Mouse (Mus musculus) lung, postnatal 36 days (tissue): ENCODE data around the gene Tmc7.

Experiments used
- DNase-seq: peaks from one replicate; pipeline ENCODE4 v3.0.0; 2022; ENCODE audit warnings: mixed read lengths

The Tmc7 gene

DNA sequence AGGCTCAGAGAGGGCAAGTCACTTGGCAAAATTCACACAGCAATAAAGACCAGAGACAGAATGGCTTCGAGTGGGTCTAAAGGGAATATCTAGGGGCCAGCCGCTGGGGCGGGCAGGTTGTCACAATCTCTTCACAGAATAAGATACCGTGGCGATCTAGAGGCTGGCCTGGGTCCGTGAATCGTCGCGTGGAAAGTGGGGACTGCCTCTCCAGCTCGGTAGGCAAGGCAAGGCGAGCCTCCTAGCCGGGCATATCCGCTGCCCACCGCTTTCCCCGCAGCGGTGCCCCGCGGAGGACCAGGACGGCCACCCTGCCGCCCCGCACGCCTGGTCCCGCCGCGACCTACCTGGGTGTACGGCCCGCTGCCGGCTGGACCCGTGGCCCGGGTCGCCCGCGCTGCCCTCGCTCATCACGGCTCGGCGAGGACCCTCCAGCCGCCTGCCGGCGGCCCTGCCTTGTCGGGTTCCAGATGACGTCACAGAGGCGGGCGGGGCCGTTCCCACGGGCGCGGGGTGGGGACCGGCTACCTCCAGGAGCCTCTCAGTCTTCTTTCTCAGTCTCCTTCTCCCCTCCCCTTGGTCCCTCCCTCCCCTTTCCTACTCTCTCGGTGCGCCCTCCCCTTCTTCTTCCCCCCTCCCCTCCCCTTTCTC is at the start of gene Tmc7:
Gene Tmc7, minus strand, starts transcription at position 480 of the 651 bp plus-strand sequence.
- peak; percentile 78 for DNase-seq

DNA sequence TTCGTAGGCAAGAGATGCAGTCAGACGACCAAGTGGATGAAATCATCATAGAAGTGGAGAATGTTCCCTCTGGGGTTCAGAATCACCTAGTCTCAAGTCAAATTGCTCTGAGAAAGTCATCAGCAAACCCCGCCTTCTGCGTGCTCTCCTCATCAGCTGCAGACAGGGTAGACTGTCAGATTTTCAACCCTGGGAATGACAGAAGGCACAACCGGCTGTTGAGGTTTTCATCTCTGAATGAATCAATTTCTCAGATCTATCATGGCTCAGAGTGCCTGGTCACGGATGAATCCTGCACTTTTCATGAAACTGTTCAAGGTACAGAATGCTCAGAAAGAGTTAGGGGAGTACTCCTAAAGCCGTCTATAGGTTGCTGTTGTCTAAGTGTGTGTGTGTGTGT is 49.4 kb upstream of the Tmc7 start:
- DNase-seq = no peak

DNA sequence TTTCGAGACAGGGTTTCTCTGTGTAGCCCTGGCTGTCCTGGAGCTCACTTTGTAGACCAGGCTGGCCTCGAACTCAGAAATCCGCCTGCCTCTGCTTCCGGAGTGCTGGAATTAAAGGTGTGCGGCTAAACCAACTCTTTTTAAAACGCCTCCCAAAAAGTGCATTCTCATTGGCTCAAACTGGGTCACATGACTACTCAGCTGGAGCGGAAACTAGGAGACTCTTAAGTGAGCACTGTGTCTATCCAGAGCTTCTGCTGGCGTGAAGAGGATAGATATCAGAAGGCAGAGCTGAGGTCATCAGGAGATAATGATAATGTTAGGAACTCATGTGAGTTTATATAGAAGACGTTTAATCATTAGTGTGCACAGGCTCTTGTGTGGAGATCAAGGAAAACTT is 48.6 kb upstream of the Tmc7 start:
- no peak for DNase-seq

DNA sequence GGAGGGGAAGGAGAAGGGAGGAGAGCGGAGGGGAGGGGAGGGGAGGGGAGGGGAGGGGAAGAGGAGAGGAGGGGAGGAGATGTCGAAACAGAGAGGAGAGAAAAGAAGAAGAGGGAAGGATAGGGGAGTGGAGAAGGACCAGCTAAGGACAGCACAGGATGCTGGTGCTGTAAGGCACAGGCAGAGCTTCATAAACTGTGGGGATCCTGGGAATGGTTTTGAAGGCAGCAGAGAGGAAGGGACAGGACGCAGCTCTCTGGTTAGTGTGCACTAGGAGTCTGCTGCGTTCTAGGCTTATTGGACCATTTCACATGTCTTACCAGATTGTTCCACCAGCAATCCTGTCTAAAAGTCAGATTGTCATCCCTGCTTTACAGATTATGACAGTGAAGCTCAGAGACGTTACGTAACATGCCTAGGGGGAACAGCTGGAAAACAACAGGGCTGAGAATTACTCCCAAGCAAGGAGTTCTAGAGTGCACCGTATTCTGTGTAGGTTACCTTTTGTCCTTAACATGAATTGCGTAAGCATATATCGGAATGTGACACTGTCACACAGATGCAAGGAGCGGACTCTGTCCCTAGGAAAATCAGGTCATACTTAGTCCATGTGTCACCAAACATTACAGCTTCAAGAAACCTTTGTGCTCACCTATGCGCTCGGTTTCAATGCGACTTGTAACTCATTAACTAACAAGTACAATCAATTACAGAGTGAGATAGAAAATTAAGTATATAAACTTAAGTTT is 43.2 kb upstream of the Tmc7 start:
- DNase-seq = no peak

DNA sequence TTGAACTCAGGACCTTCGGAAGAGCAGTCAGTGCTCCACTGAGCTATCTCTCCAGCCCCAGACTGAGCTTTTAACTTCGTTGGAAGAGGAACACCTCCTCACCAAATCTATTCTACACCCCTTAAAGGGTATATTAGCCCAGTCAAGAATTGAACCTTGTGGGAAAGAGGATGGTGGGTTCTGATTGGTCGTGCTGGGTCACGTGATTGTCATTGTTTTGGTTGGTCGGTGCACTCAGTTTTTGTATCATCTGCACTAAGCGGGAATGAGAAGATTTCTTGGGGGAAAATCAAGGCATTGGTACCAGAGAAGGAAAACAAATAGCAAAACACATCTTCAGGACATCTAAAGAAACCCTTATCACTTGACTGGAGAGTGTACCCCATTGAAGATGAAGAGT is 36.6 kb upstream of the Tmc7 start:
- DNase-seq = no peak

DNA sequence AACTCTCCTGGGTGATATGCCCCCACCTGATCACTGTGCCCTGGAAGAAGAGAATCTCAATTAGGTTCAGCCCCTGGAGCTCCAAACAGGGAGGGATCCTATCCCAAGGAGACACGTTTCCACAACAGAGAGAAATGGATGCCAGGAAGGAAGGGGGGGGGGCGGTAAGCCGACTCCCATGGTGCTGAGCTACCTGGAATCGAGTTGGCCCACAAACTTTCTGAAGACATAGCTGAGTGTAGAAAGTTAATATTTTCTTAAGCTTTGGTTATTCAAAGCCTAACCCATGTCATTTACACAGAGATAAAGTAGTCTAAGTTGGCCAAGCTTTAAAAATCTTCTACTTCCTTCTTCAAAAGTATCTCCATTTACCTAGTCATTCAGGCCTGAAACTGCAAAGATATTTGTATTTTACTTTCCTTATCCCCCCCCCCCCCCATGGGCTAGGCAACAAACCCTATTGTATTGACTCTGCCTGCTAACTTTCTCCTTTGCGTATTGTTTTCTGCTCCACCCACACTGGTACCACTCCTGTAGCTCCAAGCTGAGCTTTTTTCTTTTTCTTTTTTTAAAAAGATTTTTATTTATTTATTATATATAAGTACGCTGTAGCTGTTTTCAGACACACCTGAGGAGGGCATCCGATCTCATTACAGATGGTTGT is 35.8 kb upstream of the Tmc7 start:
- no peak for DNase-seq

DNA sequence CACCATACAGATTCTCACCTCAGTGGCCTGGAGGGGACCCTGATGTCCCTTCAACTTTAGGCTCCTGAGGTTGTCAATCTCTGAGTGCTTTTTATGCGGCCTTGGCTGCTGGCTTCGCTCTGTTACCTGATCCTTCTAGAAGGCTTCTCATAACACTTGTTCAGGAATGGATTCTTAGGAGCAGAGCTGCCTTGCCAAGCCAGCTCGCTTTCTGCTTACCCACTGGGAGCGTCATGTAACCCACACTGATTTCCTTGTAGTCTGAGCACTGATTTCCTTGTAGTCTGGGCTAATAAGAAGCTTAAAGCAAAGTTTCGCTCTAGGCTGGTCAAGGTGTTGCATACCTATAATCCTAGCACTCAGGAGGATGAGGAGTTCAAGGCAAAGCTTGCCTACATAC is 33.6 kb upstream of the Tmc7 start:
- no peak for DNase-seq

DNA sequence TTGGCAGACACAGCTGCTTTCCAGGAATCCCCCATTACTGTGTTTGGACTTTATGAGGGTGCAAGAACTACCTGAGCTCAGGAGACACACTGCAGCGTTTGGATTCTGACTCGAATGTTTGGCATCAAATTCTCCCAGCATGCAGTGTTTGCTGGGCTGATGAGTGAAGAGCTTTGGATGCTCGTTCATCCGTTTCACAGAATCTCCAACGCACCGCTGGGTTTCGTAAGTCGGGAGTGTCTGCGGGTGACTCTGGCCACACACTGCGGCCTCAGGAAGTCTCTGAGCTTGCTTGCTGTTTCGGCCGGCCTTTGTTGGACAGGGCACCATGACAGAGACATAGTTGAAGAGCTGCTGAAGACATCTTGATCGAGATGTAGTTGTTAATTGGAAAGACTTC is 29.5 kb upstream of the Tmc7 start:
- DNase-seq = no peak

DNA sequence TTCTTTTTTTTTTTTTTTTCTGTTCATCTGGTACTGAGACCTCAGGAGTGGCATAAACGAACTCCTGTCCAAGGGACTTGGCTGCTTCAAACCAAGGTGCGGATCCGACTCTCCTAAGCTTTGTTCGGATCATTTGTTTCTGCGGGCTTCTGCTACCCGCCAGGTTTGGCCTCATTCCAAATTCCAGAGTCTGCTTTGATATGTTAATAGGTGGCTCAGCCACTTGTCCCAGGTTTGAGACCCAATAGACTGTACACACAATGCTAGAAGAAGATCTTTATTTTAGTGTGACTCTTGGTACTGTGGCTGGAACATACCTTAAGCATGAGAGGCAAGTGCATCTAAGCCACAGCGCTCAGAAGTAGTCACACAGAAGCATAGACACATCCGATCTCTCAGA is 27.4 kb upstream of the Tmc7 start:
- DNase-seq = peak; percentile 13

DNA sequence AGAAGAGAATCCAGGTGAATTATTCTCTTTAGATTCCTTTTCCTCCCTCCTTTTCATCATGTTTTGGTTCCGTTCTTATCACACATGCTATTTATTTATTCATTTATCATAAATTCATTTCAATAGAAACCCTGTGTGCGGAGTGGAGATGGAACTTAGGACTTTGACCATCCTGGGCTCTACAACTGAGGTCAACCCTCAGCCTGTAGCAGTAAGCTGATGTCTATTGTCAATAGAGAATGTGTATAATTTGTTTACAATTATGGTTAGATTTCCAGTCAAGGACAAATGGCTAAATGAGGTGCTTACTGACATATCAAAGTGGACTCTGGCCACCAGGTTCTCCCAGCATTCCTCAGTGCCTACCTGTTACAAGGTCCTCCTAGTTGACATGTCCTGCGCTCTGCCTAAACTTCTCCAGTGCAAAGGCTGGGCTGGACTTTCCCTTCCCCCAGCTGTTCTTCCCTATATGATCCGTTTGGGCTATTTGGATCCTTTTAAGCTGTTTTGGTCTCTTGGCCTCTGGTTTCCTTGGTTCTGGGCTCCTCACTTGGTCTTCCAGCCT is 26.7 kb upstream of the Tmc7 start:
- DNase-seq = no peak

DNA sequence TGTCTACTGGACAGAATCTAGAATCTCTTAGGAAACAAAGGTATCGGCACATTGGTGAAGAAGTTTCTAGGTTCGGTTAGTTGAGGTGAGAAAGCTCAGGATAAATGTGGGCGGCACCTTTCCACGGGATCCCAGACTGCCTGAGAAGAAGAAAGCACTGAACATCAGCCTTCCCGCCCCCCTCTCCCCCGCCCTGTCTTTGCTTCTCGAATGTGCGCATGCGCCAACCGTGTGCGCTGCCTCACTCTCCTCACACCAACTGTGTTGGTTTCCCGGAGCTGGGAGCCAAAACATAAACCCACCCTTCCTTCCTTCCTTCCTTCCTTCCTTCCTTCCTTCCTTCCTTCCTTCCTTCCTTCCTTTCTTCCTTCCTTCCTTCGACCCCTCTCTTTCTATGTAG is 26.2 kb upstream of the Tmc7 start:
- DNase-seq = no peak

DNA sequence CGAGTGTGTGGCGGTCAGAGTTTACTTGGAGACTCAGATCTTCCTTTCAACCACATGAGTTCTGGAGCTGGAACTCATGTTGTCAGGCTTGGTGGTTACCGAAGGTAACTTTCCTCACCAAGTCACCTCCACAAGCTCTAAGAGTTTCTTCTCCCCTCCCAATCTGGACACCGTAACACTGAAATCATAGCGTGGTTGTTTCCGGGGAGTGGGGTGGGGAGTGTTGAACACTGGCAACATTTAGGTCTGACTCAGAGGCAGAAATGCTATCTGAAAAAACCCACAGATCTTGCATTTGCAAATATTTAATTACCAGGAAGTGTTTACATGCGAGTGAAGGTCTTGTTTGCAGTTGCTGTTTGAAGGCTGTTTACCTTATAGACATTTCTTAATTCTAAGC is 25.3 kb upstream of the Tmc7 start:
- no peak for DNase-seq

DNA sequence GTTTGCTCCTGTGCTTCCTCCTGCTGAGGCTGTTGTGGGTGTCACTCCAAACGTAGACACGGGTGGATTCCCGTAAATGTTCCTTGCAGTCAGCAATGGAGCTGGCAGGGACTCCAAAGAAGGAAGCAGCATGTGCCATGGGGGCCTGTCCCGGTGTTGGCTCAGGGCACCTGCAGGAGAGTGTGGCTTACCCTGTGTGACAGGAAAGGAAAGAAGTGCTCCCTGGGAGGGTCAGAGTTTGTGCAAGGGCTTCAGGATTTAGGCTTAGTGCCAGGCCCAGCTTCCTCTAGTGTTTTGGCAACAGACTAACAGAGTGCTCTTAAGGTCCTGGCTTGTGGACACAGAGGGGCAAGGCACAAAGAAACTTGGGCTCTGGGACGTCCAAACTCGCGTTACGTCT is 20.3 kb upstream of the Tmc7 start:
- peak; percentile 78 for DNase-seq

DNA sequence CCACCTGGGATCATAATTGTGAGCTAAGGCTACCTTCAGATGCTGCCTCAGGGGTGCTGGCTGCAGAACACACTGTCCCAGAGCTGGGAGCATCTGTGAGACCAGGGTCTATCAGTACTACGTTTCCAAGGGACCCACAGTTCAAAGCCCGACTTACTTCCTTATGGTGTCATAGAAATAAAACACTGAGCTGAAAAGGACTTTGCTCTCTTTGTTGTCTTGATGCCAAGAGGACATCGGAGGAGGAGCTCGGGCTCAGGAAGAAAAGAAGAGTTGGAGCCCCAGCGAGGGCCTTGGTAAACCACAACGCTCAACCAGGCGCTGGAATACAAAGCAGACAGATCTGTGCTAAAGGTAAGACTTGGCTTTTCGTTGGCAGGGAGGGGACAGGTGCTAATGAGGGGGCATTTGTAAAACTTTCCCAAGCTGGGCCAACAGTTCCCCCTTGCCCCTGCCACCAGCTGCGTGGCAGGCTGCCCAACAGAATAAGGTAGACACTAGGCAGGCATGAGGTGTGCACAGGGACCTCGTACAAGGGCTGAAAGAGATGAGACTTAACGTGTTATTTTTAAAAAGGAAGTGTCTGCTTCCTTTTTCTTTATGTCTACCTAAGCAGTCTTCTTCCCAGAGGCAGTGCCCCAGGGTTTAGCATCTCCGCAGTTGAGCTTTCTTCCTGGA is 15.6 kb upstream of the Tmc7 start:
- DNase-seq = no peak

DNA sequence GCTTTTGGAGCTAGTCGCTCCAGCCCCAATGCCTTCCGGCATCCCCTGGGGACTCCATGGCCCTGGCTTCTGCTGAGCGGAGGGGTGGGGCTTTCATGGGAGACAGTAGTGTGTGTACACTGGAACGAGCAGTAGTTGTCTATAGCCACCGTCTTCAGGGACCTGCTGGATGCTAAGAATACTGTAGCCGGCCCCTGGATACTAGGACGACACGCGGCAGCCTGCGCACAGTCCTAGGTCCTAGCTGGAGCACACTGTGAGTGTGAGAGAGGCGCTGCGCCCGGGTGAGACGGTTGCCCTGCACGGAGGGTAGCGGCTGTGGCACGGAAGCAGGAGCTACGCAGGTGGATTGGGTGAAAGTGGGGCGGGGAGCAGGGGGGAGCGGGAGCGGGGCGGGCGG is 12.7 kb upstream of the Tmc7 start, which contains the start of gene Tmc5:
Gene Tmc5, plus strand, starts transcription at position 97 of the 400 bp plus-strand sequence.
- no peak for DNase-seq

DNA sequence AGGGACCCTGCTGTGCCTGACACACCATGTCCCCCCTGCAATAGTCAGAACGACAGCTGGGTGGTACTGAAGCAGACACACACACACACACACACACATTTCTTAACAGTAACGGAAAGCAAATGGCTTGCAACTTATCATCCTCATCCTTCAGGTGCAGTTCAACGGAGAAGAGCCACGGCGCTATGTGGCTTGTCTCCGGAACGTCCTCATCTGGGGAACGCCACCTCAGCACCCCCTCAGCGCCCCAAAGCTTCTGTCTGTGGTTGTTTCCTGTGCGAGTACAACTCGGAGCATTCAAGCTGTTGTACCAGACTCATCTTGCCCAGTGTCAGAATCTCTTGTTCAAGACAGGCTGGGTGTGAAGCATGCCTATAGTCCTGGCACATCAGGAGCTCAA is 11.7 kb upstream of the Tmc7 start:
- DNase-seq = no peak

DNA sequence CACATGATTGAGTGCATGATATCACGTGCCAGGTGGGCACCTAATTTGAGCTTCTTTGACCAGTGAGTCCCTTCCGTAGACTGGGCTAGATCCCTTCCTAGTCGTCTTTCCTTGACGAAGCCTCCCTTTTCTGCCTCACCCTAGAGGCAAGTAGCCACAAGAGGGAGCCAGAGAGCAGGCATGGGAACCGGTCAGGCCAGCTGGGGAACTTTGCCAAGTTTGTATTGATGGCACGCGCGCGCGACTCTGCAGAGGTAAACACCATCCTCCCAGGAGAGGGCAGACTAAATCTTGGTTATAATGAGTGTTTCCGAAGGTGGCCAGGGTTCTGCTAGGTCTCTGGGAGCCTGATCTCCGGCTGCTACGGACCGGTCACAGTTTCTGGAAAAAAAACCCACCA is 10.7 kb upstream of the Tmc7 start:
- peak; percentile 97 for DNase-seq

DNA sequence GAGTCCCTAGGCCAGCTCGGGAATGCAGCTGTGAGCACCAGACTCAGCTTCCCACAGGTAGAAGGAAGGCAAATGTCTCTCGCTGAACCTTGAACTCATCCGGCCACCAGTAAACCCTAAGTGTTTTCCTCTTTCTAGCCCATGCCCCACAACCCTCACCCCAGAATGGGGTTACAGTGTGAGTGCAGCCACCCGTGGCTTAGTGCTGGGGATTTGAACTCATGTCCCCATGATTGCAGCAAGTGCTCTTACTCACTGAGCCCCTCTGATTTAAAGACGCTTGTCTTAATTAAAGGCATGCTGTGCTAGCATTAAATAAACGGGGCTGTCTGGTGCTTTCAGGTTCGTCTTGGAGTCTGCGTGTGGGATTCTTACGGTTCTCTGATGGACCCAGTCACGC is 10.1 kb upstream of the Tmc7 start:
- no peak for DNase-seq

DNA sequence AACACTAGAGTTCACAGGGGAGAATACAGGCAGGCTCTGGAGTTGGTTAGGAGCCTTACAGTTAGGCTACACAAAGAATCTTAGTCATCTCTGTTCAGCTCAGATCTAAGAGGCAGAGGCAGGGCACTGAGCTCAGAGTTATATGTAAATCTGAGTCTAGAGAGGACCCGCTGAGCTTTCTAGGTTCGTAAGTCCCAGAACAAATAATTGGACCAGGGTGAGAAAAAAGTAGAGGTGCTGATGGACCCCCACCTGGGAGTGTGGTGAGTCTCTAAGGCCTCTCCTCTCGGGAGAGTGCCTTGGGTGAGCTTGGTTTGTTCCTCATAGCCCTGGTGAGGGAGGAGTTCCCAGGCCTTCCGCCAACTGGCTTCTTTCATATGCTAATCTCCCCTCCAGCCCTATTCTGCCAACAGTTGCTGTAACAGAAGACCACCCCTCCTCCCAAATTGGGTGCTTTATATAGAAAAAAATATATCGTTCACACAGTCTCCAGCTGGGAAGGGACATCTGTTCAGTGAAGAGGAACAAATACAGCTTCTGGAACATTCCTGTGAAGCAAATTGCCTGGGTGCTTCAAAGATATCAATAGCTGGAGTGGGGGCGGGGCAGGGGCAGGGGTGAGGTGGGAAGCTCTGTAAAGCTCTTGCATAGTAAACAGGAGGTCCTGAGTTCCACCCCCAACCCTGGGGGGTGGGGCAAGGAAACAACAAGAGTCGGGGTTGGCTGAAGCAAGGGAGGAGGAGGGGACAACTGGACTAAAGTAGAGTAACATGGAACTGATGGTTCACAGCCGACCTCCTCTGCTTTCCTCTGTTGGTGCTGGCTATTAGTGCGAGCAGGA is 9.3 kb upstream of the Tmc7 start:
- peak; percentile 65 for DNase-seq

DNA sequence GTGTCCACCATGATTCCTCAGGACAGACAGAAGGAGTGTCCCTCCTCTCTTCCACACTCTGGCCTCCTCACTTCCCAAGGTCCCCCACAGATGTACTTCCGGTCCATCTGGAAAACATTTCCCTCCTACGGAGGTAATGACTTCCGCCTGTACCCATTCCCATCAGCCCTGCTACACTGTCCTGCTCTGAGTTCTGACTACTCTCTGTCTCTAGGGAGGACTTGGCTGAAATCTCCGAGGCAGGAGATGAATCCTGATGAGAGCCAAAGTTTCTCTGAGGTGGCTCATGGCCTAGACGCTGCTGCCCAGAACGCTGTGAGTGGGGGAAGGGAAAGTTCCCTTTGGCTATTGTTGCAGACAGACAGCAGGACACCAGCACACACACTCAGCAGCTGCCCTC is 7.6 kb upstream of the Tmc7 start:
- DNase-seq = no peak

DNA sequence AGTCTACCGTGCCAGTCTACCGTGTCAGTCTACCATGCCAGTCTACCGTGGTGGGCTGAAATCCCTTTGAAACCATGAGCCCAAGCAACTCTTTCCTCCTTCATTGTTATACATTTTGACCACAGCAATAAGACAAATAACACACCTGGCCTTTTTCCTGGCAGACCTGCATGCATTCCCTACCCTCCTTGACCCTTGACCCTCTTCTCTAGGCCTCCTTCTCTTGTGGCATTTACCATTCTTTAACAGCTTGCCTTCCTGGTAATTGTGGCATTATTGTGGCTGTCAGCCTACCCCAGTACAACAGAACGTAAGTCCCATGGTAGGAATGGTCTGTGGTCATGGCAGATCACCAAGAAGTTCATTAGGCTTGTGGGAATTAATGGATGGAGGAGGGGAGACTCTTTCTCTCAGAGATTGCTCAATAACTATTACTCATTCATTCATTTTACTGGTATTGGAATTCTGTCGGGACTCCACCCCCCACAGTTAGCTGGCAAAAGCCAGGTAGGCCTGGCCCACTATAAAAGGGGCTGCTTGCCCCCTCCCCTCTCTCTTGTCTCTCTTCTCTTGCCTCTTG is 6.3 kb upstream of the Tmc7 start:
- DNase-seq = peak; percentile 61

DNA sequence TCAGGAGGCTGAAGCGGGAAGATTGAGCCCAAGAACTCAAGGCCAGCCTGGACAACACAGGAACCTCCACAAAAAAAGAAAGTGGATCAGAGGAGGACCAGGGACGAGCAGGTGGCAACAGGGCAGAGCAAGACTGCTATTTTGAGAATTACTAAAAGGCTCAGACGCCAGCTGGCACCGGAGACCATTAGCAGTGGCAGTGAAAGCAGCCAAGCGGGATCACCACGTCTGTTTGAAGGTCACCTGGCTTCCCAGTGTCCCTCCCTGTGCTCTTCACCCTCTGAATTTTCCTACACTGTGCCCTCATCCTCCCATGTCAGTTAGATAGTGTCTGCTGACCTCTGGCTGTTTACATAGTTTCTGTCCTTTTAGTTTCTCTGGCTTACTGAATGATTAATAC is 1.3 kb upstream of the Tmc7 start:
- DNase-seq = no peak
